Mouse (Mus musculus) olfactory bulb, adult 2 months (tissue): ENCODE data around the gene Otc. TPM values are rescaled to one million over a fixed set of nuclear protein-coding genes. Genes with fewer than 3 reads are reported as not detected.

Experiments used
- H3K27ac ChIP-seq: fragments of 200-500 bp; 2 replicates; pipeline ENCODE4 v1.5.1; 2012; ENCODE audit warnings: low read depth, low read length; ENCODE audit not compliant: insufficient read depth
- H3K4me1 ChIP-seq: fragments of 200-500 bp; 2 replicates; pipeline ENCODE4 v1.6.1; 2012; ENCODE audit warnings: low read length; ENCODE audit not compliant: control insufficient read depth, insufficient read depth
- H3K4me3 ChIP-seq: fragments of 200-500 bp; 2 replicates; pipeline ENCODE4 v1.5.1; 2012; ENCODE audit warnings: mild to moderate bottlenecking, low read depth, low read length, moderate library complexity; ENCODE audit not compliant: insufficient read depth
- CTCF ChIP-seq: fragments of 200-500 bp; IDR thresholded peaks from 2 replicates; pipeline ENCODE4 v1.5.1; 2012; ENCODE audit warnings: low read depth, mild to moderate bottlenecking, low read length, moderate library complexity; ENCODE audit not compliant: insufficient read depth
- POLR2A ChIP-seq: fragments of 200-500 bp; IDR thresholded peaks from 2 replicates; pipeline ENCODE4 v1.6.1; 2012; ENCODE audit warnings: mild to moderate bottlenecking, low read depth, low read length, moderate library complexity; ENCODE audit not compliant: insufficient read depth
- WGBS: fragments of 180-500 bp; shearing (Covaris S2); methylation state at CpG from one replicate; pipeline ENCODE4 v1.1.7; 2018; 5-methylcytosine and 5-hydroxymethylcytosine counted together
- polyA plus RNA-seq: library from polyadenylated mRNA; stranded (reverse); fragments of >200 nt; gene quantifications from 2 replicates; pipeline ENCODE4 v1.2.4, GENCODE M21; 2012; ENCODE audit warnings: low replicate concordance; ENCODE audit not compliant: missing spikeins, insufficient read depth, insufficient read length

Gene Otc
- polyA plus RNA-seq, 1 experiment: not detected

DNA sequence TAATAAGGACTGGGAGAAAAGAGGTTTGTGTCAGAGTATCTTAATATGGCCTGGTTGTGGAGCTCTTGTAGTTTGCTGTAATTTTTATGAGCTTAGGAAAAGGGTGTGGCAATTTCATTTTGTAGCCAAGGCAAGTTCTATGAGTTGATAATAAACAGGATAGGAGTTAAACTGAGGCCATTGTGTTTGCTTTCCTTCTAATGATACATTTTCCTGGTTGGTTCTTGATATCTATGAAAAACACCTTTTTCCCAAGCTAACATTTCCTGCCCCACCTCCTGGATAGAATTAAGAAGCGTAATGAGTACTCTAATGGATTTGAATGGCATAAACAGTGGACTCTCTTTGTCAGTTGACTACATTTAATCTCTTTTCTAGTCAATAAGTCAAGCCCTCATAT is 5.7 kb downstream of the Otc start:
- no peaks in the 10 kb centered on the region for H3K4me1 ChIP-seq
- no peak overlapping the region for H3K27ac ChIP-seq
- TF ChIP-seq POLR2A: no peak
- TF ChIP-seq CTCF: no peak
- 82% methylated on average over 1 of the region's 1 CpGs for WGBS
- no peak overlapping the region for H3K4me3 ChIP-seq

DNA sequence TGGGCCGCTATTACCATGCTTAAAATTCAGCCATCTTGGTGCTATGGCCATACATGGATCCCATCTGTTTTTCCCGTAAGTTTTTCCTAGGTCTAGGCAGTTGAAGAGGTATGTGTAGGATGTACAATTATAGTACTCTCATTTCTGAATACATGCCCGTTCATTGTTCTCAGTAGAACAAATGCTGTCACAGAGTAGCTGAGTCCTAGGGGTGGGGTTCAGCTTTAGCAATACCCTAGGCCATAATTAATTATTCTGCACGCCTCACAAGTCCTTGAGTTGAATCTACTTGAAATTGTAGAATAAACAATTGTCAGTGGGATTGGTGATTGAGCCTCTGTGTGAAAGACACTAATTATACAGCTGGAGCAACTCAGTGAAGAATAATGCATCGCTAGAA is 6.2 kb downstream of the Otc start:
- 49% methylated on average over 5 of the region's 5 CpGs for WGBS
- no peak for TF ChIP-seq POLR2A
- TF ChIP-seq CTCF: no peak
- H3K4me1 ChIP-seq: no peaks in the 10 kb centered on the region

DNA sequence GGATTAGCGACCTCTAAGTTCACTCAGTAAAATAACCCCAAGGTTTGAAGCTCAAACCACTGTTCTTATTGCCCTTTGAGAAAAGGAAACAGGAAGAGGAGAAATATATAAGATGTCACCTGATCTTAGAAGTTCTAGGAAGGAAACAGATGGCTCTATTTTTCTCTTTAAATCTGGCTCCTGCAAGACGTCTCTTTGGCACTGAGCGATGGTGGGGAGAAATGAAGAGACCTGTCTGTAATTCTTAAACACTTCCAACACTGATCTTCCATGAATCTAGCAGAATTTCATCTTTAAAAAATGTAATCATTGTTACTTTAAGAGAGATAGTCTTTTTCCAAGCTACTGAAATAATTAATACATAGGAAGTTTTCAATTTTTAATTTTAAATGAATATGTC is 16.2 kb downstream of the Otc start:
- Histone ChIP-seq H3K27ac (no peak overlapping the region), H3K4me1 (no peaks in the 10 kb centered on the region), H3K4me3 (no peak overlapping the region)
- no peak for TF ChIP-seq CTCF
- no peak for TF ChIP-seq POLR2A
- WGBS: 72% methylated on average over 3 of the region's 3 CpGs

More for the DNA sequence above, 6.2 kb downstream of the Otc start:
- Histone ChIP-seq H3K4me3 (no peak overlapping the region), H3K27ac (no peak overlapping the region)

DNA sequence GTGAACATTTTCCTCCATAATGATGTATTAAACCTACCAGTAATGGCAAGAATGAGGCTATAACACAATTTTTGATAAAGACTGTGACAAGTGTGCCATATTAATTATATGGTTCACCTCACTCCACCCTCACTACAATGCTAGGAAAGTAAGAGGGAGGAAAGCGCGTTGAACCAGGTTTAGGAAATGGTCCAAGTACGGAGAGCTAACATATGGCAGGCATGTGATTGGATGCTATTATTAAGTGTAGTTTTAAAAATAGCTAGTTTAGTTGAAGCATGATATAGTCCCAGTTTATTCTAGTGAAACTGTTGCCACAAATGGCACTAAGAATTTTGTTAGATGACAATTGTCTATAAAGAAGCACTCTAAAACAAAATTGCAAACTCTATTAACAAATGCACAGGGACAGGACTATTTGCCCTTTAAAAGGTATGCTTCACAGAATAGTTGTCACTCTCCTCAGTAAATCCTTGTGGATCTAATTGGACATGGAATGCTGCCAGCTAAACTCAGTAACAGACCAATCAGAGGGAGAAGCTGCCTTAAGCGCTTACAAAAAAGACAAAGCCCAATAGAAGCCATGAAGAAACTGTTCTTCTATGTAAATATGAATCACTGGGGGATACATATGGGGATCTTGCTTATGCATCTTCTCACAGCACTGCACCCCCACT is 16.8 kb downstream of the Otc start:
- TF ChIP-seq CTCF (no peak), POLR2A (no peak)
- H3K4me3 ChIP-seq: no peak overlapping the region
- 46% methylated on average over 4 of the region's 4 CpGs for WGBS
- no peaks in the 10 kb centered on the region for H3K4me1 ChIP-seq
- no peak overlapping the region for H3K27ac ChIP-seq

DNA sequence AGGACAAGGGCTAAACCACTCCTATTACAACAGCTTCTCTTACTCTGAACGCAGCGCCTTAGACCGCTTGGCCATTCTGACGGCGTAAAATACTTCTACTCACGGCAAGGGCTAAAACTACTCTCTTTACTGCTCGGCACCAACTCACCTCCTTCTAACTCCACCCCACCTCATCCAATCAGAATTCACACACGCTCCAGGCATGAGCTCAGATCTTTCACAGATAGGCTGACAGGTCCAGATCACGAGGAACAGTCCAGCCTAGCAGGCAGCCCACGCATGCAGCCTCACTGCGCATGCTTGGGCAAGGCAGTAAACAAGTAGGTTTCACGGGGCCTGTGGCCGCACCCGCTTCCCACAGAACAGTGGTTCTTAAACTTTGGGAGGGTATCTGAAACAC is 45.2 kb downstream of the Otc start:
- Histone ChIP-seq H3K4me1 (no peaks in the 10 kb centered on the region), H3K27ac (no peak overlapping the region), H3K4me3 (no peak overlapping the region)
- 93% methylated on average over 14 of the region's 14 CpGs for WGBS
- TF ChIP-seq POLR2A: no peak
- no peak for TF ChIP-seq CTCF

DNA sequence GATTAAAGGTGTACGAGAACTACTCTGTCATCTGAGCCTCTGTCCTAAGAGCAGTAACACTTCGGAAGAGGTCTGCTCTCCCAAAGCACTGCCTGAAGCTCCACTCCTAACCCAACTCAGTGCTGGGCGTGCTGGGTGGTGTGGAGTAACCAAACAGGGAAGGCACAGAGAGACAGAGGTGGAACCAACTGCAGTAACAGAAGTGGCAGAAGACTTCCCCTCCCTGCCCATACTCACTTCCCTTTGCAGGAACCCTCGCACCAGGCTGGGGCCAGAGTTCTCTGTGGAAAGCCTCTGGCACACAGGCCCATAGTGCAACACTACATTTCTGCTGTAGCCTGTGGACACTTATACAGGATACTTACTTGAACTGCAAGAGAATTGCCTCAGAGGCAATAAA is 66.1 kb downstream of the Otc start:
- no peak overlapping the region for H3K4me3 ChIP-seq
- H3K27ac ChIP-seq: no peak overlapping the region
- whole genome bisulfite sequencing: 85% methylated on average over 4 of the region's 4 CpGs
- no peaks in the 10 kb centered on the region for H3K4me1 ChIP-seq
- TF ChIP-seq CTCF (no peak), POLR2A (no peak)

DNA sequence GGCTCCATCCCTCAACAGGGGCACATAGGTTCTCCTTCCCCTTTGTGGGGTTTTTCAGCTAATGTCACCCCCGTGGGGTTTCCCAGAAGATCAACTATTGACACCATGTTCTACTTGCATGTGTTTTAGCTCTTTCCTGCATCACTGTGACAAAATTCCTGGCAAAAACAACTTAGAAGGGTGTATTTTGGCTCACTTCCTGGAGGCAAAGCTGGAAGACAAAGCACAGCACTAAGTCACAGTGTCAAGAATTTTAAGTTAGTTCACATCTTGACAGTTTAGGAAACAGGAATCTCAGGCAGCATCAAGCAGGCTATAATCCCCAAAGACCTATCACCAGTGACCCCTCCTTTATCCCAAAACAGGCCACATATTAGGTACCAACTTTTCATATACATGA is 78.1 kb downstream of the Otc start:
- no peak for TF ChIP-seq CTCF
- no peak for TF ChIP-seq POLR2A
- no peak overlapping the region for H3K27ac ChIP-seq
- WGBS: 35% methylated on average over 1 of the region's 1 CpGs
- H3K4me3 ChIP-seq: no peak overlapping the region
- H3K4me1 ChIP-seq: no peaks in the 10 kb centered on the region

DNA sequence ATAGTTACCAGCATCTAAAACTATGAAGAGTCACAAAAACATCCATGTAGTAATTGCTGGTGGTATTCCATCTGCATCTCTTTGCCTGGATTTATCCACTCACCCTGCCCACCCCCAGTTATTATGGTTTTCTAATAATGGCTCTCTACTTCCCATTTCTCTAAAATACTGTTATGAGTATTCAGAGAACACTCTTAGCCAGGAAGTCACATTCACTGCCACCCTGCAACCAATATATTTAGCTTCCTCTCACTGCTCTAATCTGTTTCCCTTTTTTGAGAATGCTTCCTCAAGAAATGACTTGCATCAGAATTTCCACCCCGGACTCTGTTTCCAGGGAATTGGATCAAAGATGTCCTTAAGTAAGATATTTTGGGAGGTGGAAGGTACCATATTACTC is 79.6 kb downstream of the Otc start:
- TF ChIP-seq POLR2A: no peak
- TF ChIP-seq CTCF: no peak
- no peak overlapping the region for H3K4me3 ChIP-seq
- WGBS: 88% methylated on average over 1 of the region's 1 CpGs
- no peaks in the 10 kb centered on the region for H3K4me1 ChIP-seq
- H3K27ac ChIP-seq: no peak overlapping the region

DNA sequence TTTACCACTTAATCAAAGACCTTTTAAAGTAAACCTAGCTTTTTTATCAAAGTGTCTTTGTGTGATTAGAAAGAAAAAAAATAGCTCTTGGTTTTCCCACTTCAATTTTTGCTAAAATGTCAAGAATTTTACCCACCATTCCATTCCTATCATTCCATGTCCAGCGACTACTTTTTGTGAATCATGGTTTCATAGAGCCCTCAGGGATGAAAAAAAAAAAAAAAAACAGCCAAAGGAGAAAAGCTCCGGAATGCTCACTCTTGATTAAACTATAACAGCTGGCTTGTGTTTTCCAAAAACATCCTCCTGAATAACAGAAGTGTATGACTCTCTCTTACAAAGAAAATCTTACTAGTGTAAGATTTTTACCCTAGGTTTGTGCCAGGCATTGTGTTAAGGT is 84.7 kb downstream of the Otc start:
- H3K27ac ChIP-seq: no peak overlapping the region
- TF ChIP-seq POLR2A (no peak), CTCF (no peak)
- no peak overlapping the region for H3K4me3 ChIP-seq
- H3K4me1 ChIP-seq: no peaks in the 10 kb centered on the region
- WGBS: 50% methylated on average over 2 of the region's 2 CpGs

DNA sequence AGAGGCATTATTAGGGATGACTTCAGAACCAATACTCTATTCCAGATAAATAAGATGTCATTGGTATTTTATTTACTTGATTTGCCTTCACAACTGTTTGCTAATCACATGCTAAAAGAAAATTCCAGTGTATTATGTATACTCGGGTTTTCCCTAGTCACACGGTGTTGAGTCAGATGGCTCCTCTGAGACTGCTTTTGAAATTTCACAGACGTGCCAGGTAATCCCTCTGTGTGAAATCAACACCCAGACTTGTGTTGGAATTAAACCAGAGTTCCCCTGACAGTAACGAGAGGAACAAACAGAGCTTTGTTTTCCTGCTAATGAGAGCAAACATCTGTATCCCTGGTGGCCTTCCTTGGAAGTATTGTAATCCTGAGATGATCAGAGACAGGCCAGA is 103.8 kb downstream of the Otc start:
- 48% methylated on average over 4 of the region's 4 CpGs for WGBS
- Histone ChIP-seq H3K4me3 (no peak overlapping the region), H3K27ac (no peak overlapping the region), H3K4me1 (no peaks in the 10 kb centered on the region)
- TF ChIP-seq CTCF (no peak), POLR2A (no peak)

Other genes with a start within 250 kb of the Otc start
- gene Srpx, start 134.6 kb upstream of the Otc start, polyA plus RNA-seq: not detected in 2 replicates
- not detected in 2 replicates for gene Rpgr, start 35.4 kb upstream of the Otc start, polyA plus RNA-seq
- gene Tspan7, start 232.9 kb downstream of the Otc start, polyA plus RNA-seq: 355 TPM in 1 of 2 replicates, not detected in the other